Mouse (Mus musculus) thymus, postnatal 4 days (tissue): ENCODE data around the gene Mmp7.
A peak's percentile ranks its signal among the peaks of the same experiment; 100 is the strongest.

ENCODE experiments used
- DNase-seq: peaks from one replicate; pipeline ENCODE4 v3.0.0; 2021

The Mmp7 gene

GRCm38 (mm10) chr9:7691790-7692189 is at the start of gene Mmp7:
TSS of gene Mmp7 (plus strand) at chr9:7692090.
- no peak for DNase-seq

DNA sequence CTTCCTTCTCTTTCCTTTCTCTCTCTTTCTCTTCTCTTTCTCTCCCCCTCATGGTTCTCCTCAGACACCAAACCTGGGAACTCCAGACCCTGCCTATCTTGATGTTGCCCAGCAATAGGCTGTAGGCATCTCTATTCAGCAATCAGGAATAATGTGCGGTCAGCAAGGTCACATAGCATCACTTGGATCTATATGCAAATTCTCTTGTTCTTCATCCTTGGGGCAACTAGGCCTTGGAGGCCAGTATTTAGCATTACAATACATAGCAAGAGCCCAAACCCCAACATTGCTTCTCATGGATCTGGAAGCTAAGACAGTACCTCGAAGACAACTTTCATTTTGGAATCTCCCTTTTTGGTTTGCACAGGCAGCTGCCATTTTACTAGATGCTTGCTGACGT is 44.0 kb upstream of the Mmp7 start:
- DNase-seq, result no peak

- no peak for DNase-seq
Observed at GRCm38 (mm10) chr9:7650397-7651180, 41.3 kb upstream of the Mmp7 start.

DNA sequence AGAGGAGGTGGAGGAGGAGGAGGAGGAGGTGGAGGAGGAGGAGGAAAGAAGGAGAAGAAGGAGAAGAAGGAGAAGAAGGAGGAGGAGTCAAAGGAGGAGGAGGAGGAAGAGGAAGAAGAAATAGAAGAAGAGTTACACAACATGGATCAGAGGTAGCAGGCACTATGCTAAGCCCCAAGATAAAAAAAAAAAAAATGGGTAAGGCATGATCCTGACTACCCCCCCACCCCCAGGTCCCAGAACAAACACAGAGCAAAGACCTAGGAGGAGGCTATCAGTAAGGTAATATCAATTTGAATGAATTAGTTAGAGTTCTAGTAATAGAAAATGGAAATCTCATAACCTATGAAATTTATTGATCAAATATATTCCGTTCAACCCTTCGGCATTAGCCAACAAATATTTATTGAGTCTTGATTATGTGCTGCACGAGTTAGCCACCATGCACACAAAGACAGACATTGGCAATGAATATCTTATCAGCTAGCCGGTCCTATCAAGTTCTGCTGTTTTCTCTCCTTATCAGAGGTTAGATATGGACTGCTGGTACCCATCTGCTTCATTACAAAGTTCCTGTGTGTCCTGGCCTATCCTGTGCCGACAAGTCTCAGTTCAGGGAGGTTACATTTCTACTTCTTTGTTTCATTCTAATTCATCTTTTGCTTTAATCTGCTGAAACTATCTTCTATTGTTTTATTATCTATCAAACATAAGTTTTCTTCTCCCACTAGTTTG is 39.4 kb upstream of the Mmp7 start:
- DNase-seq, result no peak

GRCm38 (mm10) chr9:7657946-7658345 is 33.9 kb upstream of the Mmp7 start:
- no peak for DNase-seq

DNA sequence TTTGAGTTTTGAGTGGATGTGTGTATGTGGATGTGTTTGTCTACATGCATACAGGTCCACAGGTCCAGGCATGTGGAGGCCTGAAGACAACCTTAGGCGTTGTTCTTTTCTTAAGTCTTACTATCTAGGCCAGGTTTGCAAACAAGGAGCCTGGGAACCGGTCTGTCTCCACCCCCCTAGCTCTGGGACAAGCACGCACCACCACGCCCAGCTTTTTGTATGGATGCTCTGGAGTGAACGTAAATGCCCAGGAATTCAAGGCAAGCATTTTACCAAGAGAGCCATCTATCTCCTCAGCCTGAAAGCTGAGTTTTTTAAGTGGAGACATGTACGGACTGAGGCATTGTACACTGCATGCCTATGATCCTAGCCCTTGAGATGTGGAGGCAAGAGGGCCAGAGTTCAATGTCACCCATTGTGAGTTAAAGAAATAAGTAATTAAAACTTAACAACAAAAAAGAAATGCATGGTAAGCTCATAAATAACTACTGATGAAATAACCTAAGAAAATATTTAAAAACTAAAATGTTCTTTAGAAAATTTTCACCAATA is 32.3 kb upstream of the Mmp7 start:
- no peak for DNase-seq

- no peak for DNase-seq
Observed at GRCm38 (mm10) chr9:7661371-7661770, 30.5 kb upstream of the Mmp7 start.

GRCm38 (mm10) chr9:7669674-7670073 is 22.2 kb upstream of the Mmp7 start:
- DNase-seq, result no peak

DNA sequence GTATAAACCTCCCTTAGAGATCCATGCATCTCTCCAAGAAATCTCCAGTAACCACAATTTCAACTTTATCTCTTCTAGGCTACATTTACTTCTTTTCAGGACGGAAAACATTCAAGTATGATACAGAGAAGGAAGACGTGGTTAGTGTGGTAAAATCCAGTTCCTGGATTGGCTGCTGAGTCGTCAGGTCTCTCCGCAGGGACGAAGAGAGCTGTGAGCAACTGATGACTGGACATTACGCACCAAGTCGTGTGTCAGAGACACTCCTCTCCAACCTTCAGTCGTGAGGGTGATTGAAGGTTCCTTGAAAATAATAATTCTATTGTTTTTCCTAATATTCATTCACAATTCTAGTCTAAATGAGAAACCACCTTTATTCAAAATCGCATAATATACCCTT is 18.9 kb upstream of the Mmp7 start:
- DNase-seq, result no peak

DNA sequence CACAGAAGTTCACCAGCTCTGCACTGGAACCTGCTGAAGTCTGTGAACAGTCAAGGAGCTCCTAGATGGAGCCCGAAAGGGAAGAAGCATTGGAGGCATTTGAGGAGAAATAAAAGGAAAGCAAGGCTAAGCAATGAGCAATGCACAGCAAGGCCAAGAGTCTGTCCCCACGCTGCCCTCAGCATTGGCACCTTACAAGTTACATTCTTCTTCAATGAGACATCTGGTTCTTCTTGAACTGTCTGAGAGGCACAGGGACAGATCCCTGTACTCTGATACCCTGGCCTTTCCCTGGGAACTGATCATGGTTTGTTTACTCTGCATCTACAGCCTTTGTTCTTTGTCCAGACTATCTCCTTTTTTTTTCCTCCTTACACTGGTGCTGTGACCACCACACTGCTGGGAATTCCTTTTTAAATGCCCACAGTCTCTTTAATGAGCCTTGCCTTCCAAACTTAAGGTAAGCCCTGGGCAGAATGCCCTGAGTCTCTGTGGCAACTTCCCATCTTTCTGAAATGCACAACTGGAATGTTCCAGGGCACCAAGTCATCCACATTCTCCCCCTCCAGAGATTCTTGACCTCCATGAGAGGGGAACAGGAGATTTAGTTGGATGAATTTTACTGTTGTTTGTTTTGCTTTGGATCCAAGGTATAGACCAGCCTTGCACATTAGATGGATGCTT is 13.6 kb upstream of the Mmp7 start:
- DNase-seq, result no peak

GRCm38 (mm10) chr9:7682081-7682618 is 9.7 kb upstream of the Mmp7 start:
- no peak for DNase-seq

DNA sequence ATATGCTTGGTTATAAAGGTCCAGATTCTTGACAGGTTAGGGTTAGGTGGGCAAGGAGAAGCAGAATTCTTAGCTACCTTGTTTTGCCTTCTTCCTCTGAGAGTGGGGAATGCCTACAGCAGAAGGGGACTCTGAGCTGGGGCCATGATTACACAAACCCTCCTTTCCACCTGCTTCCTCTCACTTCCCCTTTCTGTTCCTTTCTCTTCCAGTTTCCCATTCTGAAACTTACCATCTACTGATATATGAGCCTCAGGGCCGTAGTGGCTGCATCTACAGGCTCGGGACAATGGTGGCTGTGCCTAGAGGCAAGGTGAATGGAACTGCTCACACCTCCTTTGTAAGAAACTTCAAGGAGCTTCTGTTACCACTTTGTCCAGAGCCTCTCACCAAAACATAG is 5.9 kb upstream of the Mmp7 start:
- no peak for DNase-seq

DNA sequence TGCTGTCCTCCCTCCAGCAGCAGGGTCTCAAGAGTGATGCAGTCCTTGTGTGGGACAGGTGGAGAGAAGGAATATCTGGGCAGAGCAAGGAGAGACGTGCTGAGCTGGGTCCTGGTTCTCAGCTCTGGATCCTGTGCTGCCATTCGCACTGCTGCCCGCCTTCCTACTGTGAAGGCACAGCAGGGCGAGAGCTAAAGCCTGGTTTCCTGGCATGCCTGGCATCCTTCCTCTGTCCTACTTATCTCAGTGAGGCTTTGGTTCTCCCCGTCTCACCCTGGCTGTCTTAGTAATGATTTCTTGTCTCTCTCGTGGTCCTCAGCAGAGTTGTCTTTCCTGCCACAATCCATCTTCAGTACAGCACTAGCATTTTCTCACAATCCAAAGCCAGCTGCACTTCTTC is 2.1 kb upstream of the Mmp7 start:
- DNase-seq, result no peak

DNA sequence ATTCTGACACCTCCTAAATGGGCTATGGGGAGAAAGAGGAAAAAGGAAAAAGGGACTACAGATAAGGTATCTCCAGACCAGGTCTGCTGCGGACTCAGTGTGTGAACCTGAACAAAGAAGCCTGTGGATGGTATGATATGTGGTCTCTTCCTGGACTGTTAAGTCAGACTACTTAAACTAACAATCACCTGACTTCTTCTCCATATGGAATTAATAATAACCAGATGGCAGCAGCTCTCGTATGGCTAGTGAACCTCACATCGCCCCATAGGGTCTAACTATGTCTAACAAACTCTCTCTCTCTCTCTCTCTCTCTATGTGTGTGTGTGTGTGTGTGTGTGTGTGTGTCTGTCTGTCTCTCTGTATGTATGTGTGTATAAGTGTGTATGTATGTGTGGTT is 2.1 kb downstream of the Mmp7 start:
- DNase-seq, result no peak

DNA sequence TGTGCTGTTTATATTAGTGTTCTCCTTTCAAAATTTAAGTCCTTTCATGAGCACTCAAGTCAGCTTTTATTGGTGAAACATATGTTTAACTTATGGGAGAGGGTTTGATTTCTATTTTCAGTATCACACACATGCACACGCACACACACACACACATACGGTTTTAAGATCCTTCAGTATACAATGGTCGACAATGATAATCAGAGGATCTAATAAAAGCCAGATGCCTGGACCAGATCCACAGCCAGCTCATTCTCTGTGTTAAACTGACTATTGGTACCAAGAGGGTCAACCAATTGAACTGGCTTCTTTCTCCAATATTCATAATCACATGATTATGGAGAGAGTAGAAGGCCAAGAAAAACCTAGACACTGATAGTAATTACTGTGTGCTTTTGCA is 3.8 kb downstream of the Mmp7 start:
- no peak for DNase-seq

- no peak for DNase-seq
Observed at GRCm38 (mm10) chr9:7708698-7709097, 16.8 kb downstream of the Mmp7 start.

DNA sequence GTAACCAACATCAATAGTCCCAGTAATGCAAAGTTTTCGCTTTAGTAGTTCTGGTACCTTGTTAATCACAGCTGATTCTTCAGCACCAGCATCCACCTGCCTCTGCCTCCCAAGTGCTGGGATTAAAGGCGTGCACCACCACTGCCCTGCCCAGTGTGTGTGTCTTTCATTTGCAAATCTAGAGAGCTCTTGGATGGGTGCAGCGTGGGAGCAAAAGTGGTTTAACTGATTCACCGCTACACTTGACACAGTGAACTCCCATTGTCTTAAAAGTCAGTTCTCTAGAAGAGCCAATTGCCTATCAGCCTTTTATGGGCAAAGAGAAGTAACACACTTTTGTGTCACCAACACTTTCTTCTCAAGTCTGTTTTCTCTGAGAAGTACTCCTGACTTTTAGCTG is 19.3 kb downstream of the Mmp7 start:
- DNase-seq, result no peak

DNA sequence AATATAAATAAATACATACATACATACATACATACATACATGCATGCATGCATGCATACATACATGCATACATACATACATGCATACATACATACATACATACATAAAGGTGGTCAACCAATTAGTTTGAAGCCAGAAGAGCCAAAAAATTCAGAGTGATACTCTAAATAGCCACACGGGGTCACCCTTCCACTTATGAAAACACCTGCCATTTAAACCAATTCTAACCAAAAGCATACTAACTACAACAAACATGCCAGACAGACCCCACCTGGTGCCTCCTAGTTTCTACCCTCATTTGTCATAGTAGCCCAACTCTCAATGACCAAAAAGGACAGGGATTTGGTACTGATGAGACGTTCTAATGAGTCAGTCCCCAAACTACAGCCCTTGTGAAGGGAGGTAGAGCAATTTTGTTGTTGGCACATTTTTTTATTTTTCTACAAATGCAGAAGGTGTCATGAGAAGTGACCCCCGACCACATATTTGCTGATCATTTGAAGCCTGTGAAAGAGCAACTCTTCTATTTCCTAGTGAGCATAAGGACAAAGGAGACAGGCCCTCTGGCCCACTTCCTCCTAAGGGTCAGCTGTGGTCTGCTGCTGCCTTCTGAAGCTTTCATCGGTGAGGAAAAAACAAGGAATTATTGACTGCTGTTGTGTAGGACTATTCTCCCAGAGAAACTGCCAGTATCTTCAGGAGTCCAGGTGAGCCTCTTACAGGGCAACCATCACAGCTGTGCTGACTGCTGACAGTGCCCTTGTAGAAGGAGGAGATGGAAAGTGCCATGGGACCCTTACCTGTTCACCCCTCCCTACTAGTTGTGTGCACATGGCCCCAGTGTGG is 22.4 kb downstream of the Mmp7 start:
- DNase-seq, result peak; percentile 44

GRCm38 (mm10) chr9:7714908-7715175 is 23.0 kb downstream of the Mmp7 start:
- DNase-seq, result no peak

DNA sequence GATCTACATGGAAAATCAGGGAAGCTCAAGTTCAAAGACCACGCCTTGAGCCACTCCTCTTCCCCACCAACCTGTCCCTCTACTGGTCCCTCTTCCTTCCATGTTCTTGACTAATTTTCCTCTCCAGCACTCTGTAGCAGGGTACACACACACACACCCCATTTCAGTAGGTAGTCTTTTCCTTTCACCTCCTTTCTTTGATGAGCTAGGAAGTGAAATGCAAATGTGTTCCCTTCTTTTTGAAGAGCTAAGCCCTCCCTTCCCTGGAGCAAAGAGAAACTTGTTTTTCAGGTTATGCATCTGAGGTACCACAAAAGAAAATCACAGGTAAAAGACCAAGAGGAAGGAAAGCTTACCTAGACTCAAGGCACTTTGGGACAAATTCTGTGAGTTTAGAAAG is 29.7 kb downstream of the Mmp7 start:
- no peak for DNase-seq

GRCm38 (mm10) chr9:7728997-7729396 is 37.1 kb downstream of the Mmp7 start:
- DNase-seq, result no peak

- DNase-seq, result no peak
Observed at GRCm38 (mm10) chr9:7742696-7743095, 50.8 kb downstream of the Mmp7 start.

DNA sequence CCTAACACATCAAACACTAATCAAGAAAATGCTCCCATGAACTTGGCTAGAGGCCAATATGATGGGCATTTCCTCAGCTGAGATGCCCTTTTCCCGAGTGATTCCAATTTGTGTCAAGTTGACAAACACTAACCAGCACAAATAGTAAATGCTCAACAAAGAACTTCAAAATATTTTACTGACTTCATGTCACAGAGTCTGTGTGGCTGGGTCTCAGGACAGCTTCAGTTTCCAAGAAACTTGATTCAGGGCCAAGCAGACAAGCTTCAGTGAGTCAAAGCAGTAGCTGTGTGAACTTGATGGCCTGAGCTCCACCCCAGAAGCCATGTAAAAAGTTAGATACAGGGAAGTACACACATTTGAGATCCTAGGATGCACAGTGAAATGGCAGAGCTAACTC is 52.3 kb downstream of the Mmp7 start:
- DNase-seq, result no peak
